Mouse (Mus musculus) 3134 (cell line): ENCODE data around the gene Fign.

Source experiments
- DNase-seq: peaks from one replicate; pipeline ENCODE4 v3.0.0-alpha.2; 2011; ENCODE audit warnings: low spot score; ENCODE audit not compliant: insufficient read length; ENCODE audit errors: extremely low read depth

The Fign gene

DNA sequence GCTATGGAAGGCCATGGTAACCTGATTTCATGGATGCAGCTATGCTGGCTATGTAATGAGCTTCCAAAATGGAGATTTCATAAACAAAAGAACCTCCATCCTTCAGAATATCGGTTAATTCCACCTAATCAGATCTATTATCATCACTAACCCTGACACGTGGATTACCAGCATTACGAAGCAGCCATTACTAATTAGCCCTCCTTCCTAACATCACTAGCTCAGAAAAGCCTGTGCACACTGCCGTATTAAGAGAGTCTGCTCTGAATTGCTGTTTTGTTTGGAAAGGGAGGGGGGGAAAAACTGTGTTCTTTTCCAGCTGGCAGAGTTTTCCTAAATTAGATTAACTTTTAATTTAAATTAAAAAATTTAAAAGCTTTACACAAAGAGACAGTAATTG, 32.3 kb downstream of the Fign start:
- no peak for DNase-seq

DNA sequence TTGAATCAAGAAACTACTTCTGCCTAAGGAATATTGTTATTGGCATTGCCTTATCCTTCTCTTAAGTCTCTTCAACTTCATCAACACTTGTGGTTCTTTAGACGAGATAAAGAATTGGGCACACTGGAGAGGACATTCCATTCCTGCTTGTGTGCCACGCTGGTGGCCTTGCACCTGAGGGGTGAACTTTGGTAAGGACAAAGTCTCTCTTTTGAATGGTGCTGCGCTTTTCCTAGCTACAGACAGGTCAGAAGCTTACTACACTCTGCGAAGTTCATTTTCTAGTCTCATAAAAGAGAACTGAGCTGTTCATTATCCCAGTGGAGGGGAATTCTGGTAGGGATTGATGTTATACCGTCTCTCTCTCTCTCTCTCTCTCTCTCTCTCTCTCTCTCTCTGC, 38.4 kb downstream of the Fign start:
- no peak for DNase-seq

DNA sequence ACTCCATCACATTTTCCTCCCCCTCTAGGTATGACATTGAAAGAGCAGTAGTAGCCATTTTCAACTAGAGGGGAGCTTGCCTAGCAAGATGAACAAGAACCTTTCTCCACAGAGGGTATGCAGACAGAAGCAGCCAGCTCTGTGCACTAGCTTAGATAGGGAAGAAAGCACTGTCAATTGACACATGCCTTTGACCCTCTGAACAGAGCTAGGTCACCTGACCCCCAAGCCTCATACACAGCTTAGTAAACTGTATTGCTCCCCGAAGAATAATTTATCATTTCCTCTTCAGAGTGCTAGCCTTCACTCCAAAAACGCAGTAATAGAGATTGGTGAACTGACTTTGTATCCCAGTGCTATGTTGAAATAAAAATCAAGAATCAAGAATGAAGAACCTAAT, 49.7 kb downstream of the Fign start:
- DNase-seq: no peak

DNA sequence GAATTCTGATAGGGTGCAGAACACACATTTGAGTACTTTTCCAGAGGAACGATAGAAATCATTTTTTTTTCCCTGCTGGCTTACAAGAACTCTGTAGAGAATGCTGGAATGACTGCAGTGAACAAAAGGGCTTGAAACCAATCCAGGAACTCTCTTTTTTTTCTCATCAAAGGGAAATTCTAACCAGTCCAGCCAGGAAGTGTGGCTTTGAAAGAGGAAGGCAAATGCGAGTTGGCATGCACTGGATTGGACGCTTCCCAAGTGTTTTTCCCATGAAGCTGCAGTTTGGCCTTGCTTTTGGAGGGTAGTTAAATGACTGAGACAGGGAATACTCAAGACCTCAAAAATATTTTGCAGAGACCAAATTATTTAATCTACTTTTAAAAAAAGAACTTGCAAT, 54.7 kb downstream of the Fign start:
- no peak for DNase-seq

- no peak for DNase-seq
Measured at GRCm38 (mm10) chr2:64035393-64035792, 62.4 kb downstream of the Fign start.

DNA sequence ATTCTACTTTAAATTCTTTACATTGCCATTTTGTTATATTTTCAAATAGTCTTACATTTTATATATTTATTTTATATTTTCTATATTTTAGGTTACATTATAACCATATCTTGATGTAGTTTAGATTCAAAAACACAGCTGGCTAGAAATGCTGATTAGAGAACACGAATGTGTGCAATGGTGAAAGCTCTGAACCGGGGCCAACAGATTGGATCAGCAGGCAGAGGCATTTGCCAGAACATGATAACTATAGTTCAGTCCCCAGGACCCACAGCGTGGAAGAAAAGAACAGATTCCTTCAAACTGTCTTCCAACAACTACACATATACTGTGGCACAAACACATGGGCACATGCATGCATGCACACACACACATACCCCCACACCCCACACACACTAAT, 64.0 kb downstream of the Fign start:
- no peak for DNase-seq

- no peak for DNase-seq
Measured at GRCm38 (mm10) chr2:64025961-64026360, 71.9 kb downstream of the Fign start.

DNA sequence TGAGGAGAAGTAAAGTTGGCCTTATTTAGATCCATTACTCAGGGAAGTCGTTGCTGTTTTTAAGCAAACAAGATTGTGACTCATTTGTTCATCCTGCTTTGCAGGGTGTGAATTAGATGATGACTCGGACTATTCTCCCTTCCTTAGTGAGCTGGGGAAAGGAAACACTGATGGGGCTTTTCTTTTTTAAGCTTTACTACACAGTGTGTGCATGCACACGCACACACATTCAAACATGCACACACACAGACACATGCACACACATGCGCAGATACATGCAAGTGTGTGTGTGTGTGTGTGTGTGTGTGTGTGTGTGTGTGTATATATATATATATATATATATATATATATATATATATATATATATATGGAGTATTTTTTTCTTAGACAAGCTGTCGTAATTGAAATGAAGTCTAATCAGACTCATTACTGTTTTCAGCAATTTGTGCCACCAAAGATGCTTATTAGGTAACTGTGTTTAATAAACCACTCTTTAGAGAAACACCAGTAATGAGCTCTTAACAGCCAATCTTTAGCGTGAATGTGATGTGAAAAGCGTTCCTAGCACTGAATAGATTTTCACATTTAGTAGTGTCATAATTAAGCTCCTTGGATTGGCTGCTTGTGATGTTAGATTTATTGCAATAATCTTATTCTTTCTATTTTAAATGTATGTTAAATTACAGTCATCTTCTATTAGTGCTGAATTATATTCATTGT, 103.4 kb downstream of the Fign start:
- DNase-seq: no peak

DNA sequence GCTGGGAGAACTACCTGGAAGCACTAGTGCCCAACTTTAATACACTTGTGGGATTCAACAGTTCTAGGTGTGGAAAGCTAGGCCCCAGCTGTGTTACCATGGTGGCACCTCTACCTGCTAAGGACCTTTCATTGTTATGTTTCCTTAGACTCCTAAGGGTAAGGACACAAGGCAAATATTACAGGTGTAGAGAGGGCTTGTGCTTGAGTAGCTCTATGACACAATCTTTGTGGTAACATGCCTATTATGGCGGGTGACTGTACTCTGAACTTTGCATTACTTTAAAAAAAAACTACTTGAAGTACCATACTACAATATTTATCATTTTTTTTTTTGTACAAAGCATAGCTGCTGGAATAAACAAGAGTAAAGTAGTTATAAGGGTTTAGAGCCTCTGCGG, 112.4 kb downstream of the Fign start:
- DNase-seq: no peak

DNA sequence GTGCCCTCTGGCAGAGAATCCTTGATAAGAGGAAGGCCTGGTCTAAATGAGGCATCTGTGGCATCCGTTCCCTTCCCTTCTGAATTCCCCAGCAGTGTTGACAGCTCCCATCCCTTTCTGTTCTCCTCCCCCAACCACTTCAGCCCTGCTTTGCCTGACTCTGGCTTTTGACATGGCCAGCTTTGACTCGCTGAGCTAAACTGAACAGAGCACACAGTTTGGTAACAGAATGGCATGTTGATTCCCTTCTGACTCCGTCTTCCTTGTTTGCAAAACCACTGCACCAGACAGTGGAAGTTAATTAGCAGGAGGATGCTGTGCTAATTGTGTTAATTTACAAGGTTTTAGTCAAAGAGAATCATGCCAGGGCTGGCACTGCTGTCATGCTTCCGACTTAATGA, 115.5 kb downstream of the Fign start:
- DNase-seq: no peak

- DNase-seq: no peak
Measured at GRCm38 (mm10) chr2:63981449-63981848, 116.4 kb downstream of the Fign start.

- DNase-seq: no peak
Measured at GRCm38 (mm10) chr2:63969633-63970032, 128.2 kb downstream of the Fign start.

DNA sequence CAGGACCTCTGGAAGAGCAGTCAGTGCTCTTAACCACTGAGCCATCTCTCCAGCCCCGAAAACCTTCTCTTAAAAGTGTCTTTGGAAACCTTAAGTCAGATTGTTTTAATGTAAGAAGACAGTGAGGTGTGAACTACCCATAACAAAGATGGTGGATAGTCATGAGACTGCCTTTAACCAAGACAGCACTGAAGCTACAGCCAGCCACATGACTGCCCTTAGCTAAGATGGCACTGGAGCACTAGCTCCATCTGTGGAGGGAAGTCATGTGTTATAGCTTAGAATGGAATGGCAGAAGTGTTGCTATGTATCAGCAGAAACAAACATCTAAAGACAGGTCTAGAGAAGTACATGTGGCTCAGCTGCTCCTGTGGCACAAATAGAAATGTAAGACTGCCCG, 166.8 kb downstream of the Fign start:
- DNase-seq: no peak

- DNase-seq: no peak
Measured at GRCm38 (mm10) chr2:63926481-63927097, 171.2 kb downstream of the Fign start.

GRCm38 (mm10) chr2:63925721-63926235, 172.1 kb downstream of the Fign start:
- DNase-seq: no peak
